In the genomic region with DNA sequence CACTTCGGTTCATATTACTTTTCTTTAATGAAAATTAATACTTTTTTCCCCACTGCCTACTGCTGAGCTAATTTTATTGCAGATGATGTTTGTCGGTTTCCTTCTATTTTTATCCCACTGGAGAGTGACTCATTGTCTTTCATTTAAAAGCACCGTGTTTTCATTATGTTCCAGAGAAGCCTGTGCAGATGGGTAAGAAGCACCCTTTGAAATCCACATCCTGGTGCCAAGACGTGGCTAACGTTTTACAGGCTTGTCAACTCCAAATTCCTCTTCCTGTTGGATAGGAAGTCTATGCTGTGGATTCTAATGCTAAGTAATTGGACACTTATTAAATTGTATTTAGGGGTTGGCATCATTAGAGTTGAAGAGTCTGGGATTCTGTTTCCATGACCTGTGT, we compare ENCODE assay signal across 17 mouse cellular contexts.
DNase-seq lines count a peak whose midpoint lies in the region; ATAC-seq and TF ChIP-seq lines count a peak whose summit lies in the region.
"Had no signal": no experiment of that assay in that cellular context is flagged by ENCODE, and none has a peak within 500 bp of the region (broad histone marks: within the 10 kb centered on the region; RNA-seq: fewer than 3 reads in every experiment).

No protein-coding gene starts in this region.

- no peaks in the 10 kb centered on the region for H3K36me3 ChIP-seq in liver, postnatal 0 days (replicated peaks; ENCODE audit: insufficient read depth, low read length)
- H3K36me3 ChIP-seq: embryonic facial prominence, embryonic 12.5 days; heart, embryonic 10.5 days; liver, embryonic 15.5 days had no signal

- intact Hi-C loops in left cerebral cortex, postnatal 4 days (cut with DNase I): no loop called here

- H3K9me3 ChIP-seq in liver, postnatal 0 days (ENCODE audit: low read length): no peaks in the 10 kb centered on the region
- H3K9me3 ChIP-seq: embryonic facial prominence, embryonic 12.5 days; heart, embryonic 10.5 days; liver, embryonic 15.5 days had no signal

- no peak for TF ChIP-seq POLR2A in brain, embryonic 14.5 days (IDR thresholded peaks at IDR 0.05; ENCODE audit: borderline replicate concordance, extremely low read depth, insufficient read depth, insufficient read length, poor library complexity, severe bottlenecking)

- H3K4me2 ChIP-seq in liver, postnatal 0 days (ENCODE audit: low read depth, low read length): no peak overlapping the region
- H3K4me2 ChIP-seq: embryonic facial prominence, embryonic 12.5 days; liver, embryonic 15.5 days had no signal

- no peak for TF ChIP-seq CTCF in brain, embryonic 14.5 days (IDR thresholded peaks at IDR 0.05; ENCODE audit: borderline replicate concordance, extremely low read depth, insufficient read depth, insufficient read length)
- TF ChIP-seq CTCF in liver, postnatal 0 days (IDR thresholded peaks at IDR 0.05; ENCODE audit: low read depth): no peak

- no peak for TF ChIP-seq EP300 in liver, postnatal 0 days (IDR thresholded peaks at IDR 0.05; ENCODE audit: low read depth)

- DNase-seq in left cerebral cortex, adult 11 months (ENCODE audit: low spot score): peak; percentile 38
- DNase-seq in left cerebral cortex, postnatal 4 days: no peak
- DNase-seq in NIH3T3 (ENCODE audit: low read depth): peak; percentile 30
- peak; percentile 65 for DNase-seq in brain, embryonic 14.5 days (ENCODE audit: low read depth)
- peak; percentile 13 to 23 for DNase-seq in layer of hippocampus, postnatal 36 days
- DNase-seq in liver, postnatal 0 days: no peak
- no peak for DNase-seq in urinary bladder, postnatal 4 days (ENCODE audit: low spot score in 2 of 2)
- DNase-seq: adrenal gland, postnatal 10 days; cerebellum, postnatal 25 days; heart, postnatal 36 days; kidney, adult 2 months; lung, postnatal 36 days; midbrain, embryonic 14.5 days; thymus, postnatal 36 days had no signal

- no peak overlapping the region for H3K27ac ChIP-seq in liver, postnatal 0 days (ENCODE audit: low read depth)
- H3K27ac ChIP-seq: embryonic facial prominence, embryonic 12.5 days; heart, embryonic 10.5 days; liver, embryonic 15.5 days had no signal

- ATAC-seq in liver, postnatal 0 days: no peak

- no peak overlapping the region for H3K9ac ChIP-seq in liver, postnatal 0 days (replicated peaks)
- H3K9ac ChIP-seq: embryonic facial prominence, embryonic 12.5 days; liver, embryonic 15.5 days had no signal

- H3K27me3 ChIP-seq in liver, postnatal 0 days (ENCODE audit: insufficient read depth, low read length): no peaks in the 10 kb centered on the region
- H3K27me3 ChIP-seq: embryonic facial prominence, embryonic 12.5 days; liver, embryonic 15.5 days had no signal

- H3K4me1 ChIP-seq in liver, postnatal 0 days (ENCODE audit: insufficient read depth): no peaks in the 10 kb centered on the region
- H3K4me1 ChIP-seq: embryonic facial prominence, embryonic 12.5 days; heart, embryonic 10.5 days; liver, embryonic 15.5 days had no signal

- WGBS in liver, postnatal 0 days (ENCODE audit: insufficient replicate concordance): 45% methylated on average over 5 of the region's 5 CpGs

- H3K4me3 ChIP-seq in liver, postnatal 0 days (ENCODE audit: low read depth, low read length): no peak overlapping the region
- H3K4me3 ChIP-seq: embryonic facial prominence, embryonic 12.5 days; heart, embryonic 10.5 days; liver, embryonic 15.5 days had no signal

Comparison
In these comparisons a context has a peak if more than half of its experiments do, and no peak if none do; other contexts are left out.
1. DNase-seq: peak in left cerebral cortex, adult 11 months (single experiment), NIH3T3 (single experiment), brain, embryonic 14.5 days (single experiment) and layer of hippocampus, postnatal 36 days (2 of 2); none in left cerebral cortex, postnatal 4 days (single experiment), liver, postnatal 0 days (single experiment) and urinary bladder, postnatal 4 days (0 of 2).